Mouse (Mus musculus) cerebellum, adult 2 months (tissue): ENCODE results near the gene Psmd13.

Experiments
- CTCF ChIP-seq: fragments of 200-500 bp; IDR thresholded peaks from 2 replicates; pipeline ENCODE4 v1.5.1; 2011; ENCODE audit warnings: low read depth, mild to moderate bottlenecking, control low read depth, low read length, moderate library complexity, borderline replicate concordance; ENCODE audit not compliant: insufficient read depth
- POLR2A ChIP-seq: fragments of 200-500 bp; IDR thresholded peaks from 2 replicates; pipeline ENCODE4 v1.6.1; 2011; ENCODE audit warnings: low read length, control low read depth, borderline replicate concordance; ENCODE audit not compliant: insufficient read depth

DNA sequence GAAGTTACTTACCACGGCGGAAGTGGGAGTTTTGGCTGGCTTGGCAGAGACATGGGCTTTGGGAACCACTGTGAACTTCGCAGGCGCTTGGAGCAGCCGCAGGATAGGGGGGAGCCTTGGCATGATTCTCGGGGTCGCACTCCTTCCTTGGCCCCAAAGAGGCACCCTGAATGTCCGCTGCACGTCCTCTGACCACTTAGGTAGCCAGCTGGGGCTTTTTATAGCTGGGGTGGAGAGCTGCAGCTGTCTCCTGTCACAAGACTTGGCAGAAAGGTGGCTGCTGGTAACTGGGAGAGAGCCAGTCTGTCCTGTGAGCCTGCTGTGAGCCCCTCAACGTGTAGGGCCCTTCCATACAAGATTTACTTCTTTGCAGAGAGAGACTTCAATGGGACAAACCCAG is 18.5 kb downstream of the Psmd13 start, which contains the start of gene Cox8b:
- TF ChIP-seq CTCF (no peak), POLR2A (no peak)
